Mouse (Mus musculus): ENCODE results near the gene Hoxd11. TPM values are rescaled to one million over a fixed set of nuclear protein-coding genes. Genes with fewer than 3 reads are reported as not detected.

Hoxd11 gene
- total RNA-seq, 2 experiments from 2014 or later, result not detected

DNA sequence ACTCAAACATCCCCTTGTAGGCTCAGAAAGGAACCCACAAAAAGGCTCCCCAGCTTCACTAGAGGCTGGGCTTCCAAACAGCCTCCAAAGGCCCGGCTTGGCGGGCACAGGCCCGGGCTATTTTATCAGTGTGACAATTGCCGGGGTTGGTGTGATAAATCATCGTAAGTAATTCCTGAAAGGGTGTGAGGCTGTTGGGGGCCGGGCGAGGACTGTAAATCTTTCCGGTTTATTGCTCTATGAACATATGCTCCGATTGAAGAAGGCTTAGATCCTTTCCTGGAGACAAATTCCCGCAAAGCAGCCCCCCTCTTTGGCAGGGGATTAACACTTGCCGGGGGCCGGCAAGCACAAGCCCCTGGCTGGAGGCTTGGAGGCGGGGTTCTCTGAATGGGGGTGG, 55.1 kb downstream of the Hoxd11 start:
- DNase-seq (ENCODE audit: low spot score in 2 of 2), result no peak
- intact Hi-C loops (cut with DNase I), result loop anchor here (5.0 kb wide), 1 partner anchor 42 kb away; the partner anchor contains the start of gene Hoxd10

DNA sequence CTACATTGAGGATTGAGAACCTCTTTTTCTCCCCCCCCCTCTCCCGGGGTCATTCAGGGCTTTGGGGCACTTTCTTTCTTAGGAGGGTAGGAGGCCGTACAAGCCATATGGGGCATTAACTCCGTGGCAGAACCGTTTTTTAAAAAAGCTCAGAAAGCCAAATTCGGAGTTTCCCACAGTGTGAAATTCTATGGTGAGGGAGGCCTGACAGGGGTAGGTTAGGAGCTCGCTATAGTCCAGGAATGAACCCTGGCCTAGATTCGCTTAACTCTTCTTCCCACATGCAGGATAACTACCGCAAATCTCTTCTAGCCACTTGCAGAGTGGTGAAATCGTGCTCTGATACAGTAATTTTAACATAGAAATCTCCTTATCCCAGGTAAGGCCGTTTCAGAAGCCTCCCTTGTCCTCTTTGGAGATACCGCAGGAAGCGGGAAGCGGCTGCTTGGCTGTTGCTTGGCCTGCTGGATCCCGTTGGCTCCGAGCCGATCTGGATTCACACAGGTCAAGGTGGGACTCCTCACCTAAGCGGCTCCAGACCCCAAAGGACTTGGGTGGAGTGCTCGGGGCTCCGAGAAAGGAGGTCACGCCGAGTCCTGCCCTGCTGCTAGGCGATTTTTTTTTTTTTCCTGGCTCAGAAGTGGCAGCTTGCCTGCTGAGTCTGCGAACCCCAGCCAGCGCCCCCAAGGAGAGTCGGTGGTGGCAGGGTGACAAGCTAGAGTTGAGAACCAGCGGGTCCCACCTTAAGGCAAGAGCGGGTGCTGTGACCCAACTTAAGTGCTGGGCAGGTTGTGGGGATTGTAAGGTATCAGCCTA, 55.8 kb downstream of the Hoxd11 start:
- intact Hi-C loops (cut with DNase I), result loop anchor here (5.0 kb wide), 2 partner anchors 43 to 83 kb away; partner anchors contain the start of gene Hoxd10
- DNase-seq (ENCODE audit: low spot score in 2 of 2), result no peak

DNA sequence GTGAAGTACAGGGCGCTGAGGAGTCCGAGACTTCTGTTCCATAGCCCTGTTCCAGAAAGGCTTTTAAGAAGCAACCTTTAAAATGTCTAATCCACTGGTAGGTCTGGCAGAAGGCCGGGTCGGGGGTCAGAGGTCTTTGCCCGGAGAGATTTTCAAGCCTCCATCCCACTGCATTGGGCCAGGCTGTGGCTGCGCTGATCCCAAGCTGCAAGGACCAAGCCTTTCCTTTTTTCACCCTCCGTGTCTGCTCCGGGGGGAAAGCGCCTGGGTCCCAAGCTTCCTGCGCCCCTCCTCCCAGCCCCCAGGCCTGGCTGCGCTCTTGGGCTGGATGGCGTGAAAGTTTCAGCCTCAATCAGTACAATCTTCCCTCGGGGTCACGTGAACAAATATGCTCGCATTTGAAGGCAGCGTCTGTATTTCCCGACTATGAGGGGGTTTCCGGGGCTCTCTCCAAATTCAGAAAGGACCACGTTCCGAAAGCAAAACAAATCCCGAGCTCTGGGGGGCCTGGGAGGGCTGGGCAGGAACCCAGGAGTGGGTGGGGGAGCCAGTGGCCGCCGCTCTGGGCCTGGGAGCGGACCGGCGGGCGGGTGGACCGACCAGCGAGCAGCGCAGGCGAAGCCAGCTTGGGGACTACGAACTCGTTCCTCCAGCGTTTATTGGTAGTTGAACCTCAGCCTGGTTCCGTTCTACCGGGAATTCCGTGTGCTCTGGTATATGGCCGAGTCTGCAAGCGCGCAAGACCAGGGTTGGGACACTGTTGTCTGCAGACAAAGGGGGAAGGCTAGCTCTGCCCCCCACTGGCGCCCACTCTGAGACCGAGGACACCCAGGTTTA, 56.7 kb downstream of the Hoxd11 start:
- intact Hi-C loops (cut with DNase I), result loop anchor here (5.0 kb wide), 1 partner anchor 84 kb away; no protein-coding TSS in a partner anchor
- DNase-seq (ENCODE audit: low spot score in 2 of 2), result no peak

Small RNAs within 50 kb of the gene (microRNA-seq; reads per million reads assigned to microRNA genes)
- gene Gm44463 (not detected), gene Mir10b (27.1 reads per million, percentile 43 among the genes with 10 or more reads in this experiment)

Other genes with a start within 250 kb of the Hoxd11 start
- gene Lnpk, start 100.1 kb upstream of the Hoxd11 start, total RNA-seq (2021), result 10 to 100 TPM; 70.4 to 78.0 TPM
- gene Evx2, start 20.0 kb upstream of the Hoxd11 start, total RNA-seq (2021), result not detected
- not detected for gene Hoxd13, start 11.2 kb upstream of the Hoxd11 start, total RNA-seq (2021)
- not detected for gene Hoxd12, start 4.5 kb upstream of the Hoxd11 start, total RNA-seq (2021)
- gene Hoxd10, start 12.4 kb downstream of the Hoxd11 start, total RNA-seq (2021), result not detected
- gene Hoxd9, start 18.2 kb downstream of the Hoxd11 start, total RNA-seq (2021), result not detected
- gene Hoxd8, start 25.1 kb downstream of the Hoxd11 start, total RNA-seq (2021), result not detected
- not detected for gene Hoxd3, start 32.4 kb downstream of the Hoxd11 start, total RNA-seq (2021)
- not detected for gene Hoxd4, start 32.4 kb downstream of the Hoxd11 start, total RNA-seq (2021)
- gene Gm28230, start 47.2 kb downstream of the Hoxd11 start, total RNA-seq (2021), result not detected
- not detected for gene Hoxd1, start 83.4 kb downstream of the Hoxd11 start, total RNA-seq (2021)
- 10 to 100 TPM; 45.3 to 45.4 TPM for gene Mtx2, start 146.2 kb downstream of the Hoxd11 start, total RNA-seq (2021)

Measured in left cerebral cortex, postnatal 36 days (tissue).